In genomic region chr4:131128646-131129045, GRCm38 (mm10) we compare ENCODE assay signal across 15 mouse cellular contexts.
"Had no signal": no experiment of that assay in that cellular context is flagged by ENCODE, and none has a peak within 500 bp of the region (broad histone marks: within the 10 kb centered on the region; RNA-seq: fewer than 3 reads in every experiment).

No protein-coding gene starts in this region.

- H3K27me3 ChIP-seq: liver, embryonic 13.5 days; stomach, embryonic 15.5 days had no signal

- DNase-seq: kidney, adult 8-10 months; kidney, postnatal 10 days; kidney, postnatal 36 days; layer of hippocampus, postnatal 36 days; liver, embryonic 13.5 days; lung, adult 2 months; lung, postnatal 14 days; lung, postnatal 4 days; midbrain, embryonic 14.5 days; right cerebral cortex, postnatal 25 days; spleen, adult 18-20 months; thymus, postnatal 36 days had no signal

- H3K27ac ChIP-seq: kidney, embryonic 15.5 days; left cerebral cortex, adult 2 months; liver, embryonic 13.5 days; stomach, embryonic 15.5 days had no signal

- H3K4me1 ChIP-seq: kidney, embryonic 15.5 days; liver, embryonic 13.5 days; stomach, embryonic 15.5 days had no signal

- H3K9ac ChIP-seq: kidney, embryonic 15.5 days; liver, embryonic 13.5 days; stomach, embryonic 15.5 days had no signal

- H3K4me3 ChIP-seq: kidney, embryonic 15.5 days; left cerebral cortex, adult 2 months; liver, embryonic 13.5 days; stomach, embryonic 15.5 days had no signal

- H3K36me3 ChIP-seq: kidney, embryonic 15.5 days; liver, embryonic 13.5 days; stomach, embryonic 15.5 days had no signal

- H3K9me3 ChIP-seq: kidney, embryonic 15.5 days; liver, embryonic 13.5 days; stomach, embryonic 15.5 days had no signal

- H3K4me2 ChIP-seq: kidney, embryonic 15.5 days; liver, embryonic 13.5 days; stomach, embryonic 15.5 days had no signal
